Mouse (Mus musculus) kidney, postnatal 0 days (tissue): ENCODE data around the gene Tnip2. TPM values are rescaled to one million over a fixed set of nuclear protein-coding genes. Genes with fewer than 3 reads are reported as not detected.

ENCODE experiments used
- ATAC-seq: fragments of 200-750 bp; cut with Nextera tagmentation; replicated peaks from 2 replicates; pipeline ENCODE4 v1.8.0; 2017; ENCODE audit warnings: low read depth, moderate number of reproducible peaks, moderate TSS enrichment, moderate library complexity; ENCODE audit not compliant: low FRiP score
- DNase-seq: peaks from one replicate; pipeline ENCODE4 v3.0.0-alpha.2; 2016; ENCODE audit warnings: low spot score
- H3K27ac ChIP-seq: fragments of 300-500 bp; sonication (generic); 2 replicates; pipeline ENCODE4 v1.5.1; 2014; ENCODE audit warnings: mild to moderate bottlenecking
- H3K27me3 ChIP-seq: fragments of 300-500 bp; sonication (generic); 2 replicates; pipeline ENCODE4 v1.6.1; 2014; ENCODE audit warnings: low read length, mixed read lengths; ENCODE audit not compliant: insufficient read depth
- H3K36me3 ChIP-seq: fragments of 300-500 bp; sonication (generic); 2 replicates; pipeline ENCODE4 v1.6.1; 2014; ENCODE audit warnings: low read length, mixed read lengths; ENCODE audit not compliant: insufficient read depth
- H3K4me1 ChIP-seq: fragments of 300-500 bp; sonication (generic); replicated peaks from 2 replicates; pipeline ENCODE4 v1.6.1; 2014; ENCODE audit warnings: antibody characterized with exemption, low read length, mixed read lengths; ENCODE audit not compliant: insufficient read depth
- H3K4me2 ChIP-seq: fragments of 300-500 bp; sonication (generic); 2 replicates; pipeline ENCODE4 v1.6.1; 2014; ENCODE audit warnings: mild to moderate bottlenecking, low read length, moderate library complexity, mixed read lengths
- H3K4me3 ChIP-seq: fragments of 300-500 bp; sonication (generic); replicated peaks from 2 replicates; pipeline ENCODE4 v1.5.1; 2014; ENCODE audit warnings: low read depth, low read length
- H3K9ac ChIP-seq: fragments of 300-500 bp; sonication (generic); 2 replicates; pipeline ENCODE4 v1.6.1; 2014; ENCODE audit warnings: low read depth, low read length
- H3K9me3 ChIP-seq: fragments of 300-500 bp; sonication (generic); replicated peaks from 2 replicates; pipeline ENCODE4 v1.6.1; 2016; ENCODE audit warnings: low read length, inconsistent platforms, mixed read lengths
- CTCF ChIP-seq: IDR thresholded peaks from 2 replicates; pipeline ENCODE4 v1.5.1; 2016; ENCODE audit warnings: antibody characterized with exemption, low read depth, mild to moderate bottlenecking, moderate library complexity
- WGBS: fragments of 180-500 bp; shearing (Covaris S2); extraction: QIAGEN DNeasy Blood & Tissue Kit; methylation state at CpG from one replicate; pipeline ENCODE4 v1.1.7; 2014; 5-methylcytosine and 5-hydroxymethylcytosine counted together
- polyA plus RNA-seq: library from polyadenylated mRNA; unstranded; fragments of >200 nt; fragmentation: Nextera tagmentation; extraction: Ambion mirVana; gene quantifications from 2 replicates; pipeline ENCODE4 v1.2.1, GENCODE M21; 2015

Tnip2 gene
- polyA plus RNA-seq, 1 experiment from 2014 or later = 16.5 TPM

DNA sequence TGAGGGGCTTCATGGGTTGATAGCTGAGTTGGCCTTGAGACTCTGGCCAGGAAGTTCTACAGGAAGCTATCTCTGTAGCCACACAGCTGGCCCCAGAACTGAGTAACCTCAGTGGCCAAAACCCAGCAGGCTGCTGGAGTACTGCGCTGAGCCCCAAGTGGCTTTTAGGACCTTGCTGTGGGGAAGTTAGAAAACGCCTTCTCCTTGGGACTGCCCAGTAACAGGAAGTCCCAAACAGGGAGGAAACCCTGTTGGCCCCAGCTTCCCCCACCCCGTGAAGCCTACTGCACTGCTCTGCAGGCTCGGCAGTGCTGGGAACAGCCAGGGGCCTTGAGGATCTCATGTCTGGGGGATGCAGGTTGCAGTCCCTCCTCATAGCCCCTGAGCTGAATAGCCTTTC, 29.3 kb upstream of the Tnip2 start:
- ATAC-seq = no peak
- Histone ChIP-seq H3K36me3 (no peaks in the 10 kb centered on the region), H3K4me1 (no peaks in the 10 kb centered on the region), H3K9me3 (no peaks in the 10 kb centered on the region), H3K4me3 (no peak overlapping the region), H3K27me3 (no peaks in the 10 kb centered on the region), H3K27ac (no peak overlapping the region), H3K4me2 (no peak overlapping the region), H3K9ac (no peak overlapping the region)
- no peak for TF ChIP-seq CTCF
- WGBS = 40% methylated on average over 4 of the region's 4 CpGs
- DNase-seq = no peak

DNA sequence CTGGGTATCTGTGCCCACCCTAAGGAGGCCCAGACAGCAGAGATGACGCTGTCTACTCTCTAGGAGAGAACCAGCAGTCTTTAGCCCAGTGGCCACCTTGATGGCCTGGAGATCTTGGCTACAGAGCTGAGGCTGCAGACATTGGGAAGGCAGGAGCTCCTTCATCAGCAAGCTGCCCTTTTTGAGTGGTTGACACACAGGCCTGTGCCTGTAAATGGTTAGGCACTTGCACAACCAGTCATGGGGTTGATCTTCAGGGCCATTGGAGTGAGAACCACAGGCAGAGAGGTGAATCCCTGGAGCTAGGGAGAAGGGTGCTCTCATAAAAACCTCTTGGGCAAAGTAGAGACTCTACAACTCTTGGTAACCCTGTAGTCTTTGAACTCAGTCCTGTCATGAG, 28.4 kb upstream of the Tnip2 start:
- no peaks in the 10 kb centered on the region for H3K27me3 ChIP-seq
- no peak overlapping the region for H3K4me3 ChIP-seq
- 67% methylated on average over 1 of the region's 1 CpGs for WGBS
- no peak overlapping the region for H3K4me2 ChIP-seq
- no peaks in the 10 kb centered on the region for H3K36me3 ChIP-seq
- no peak for DNase-seq
- TF ChIP-seq CTCF = no peak
- ATAC-seq = no peak
- H3K9ac ChIP-seq = no peak overlapping the region
- H3K9me3 ChIP-seq = no peaks in the 10 kb centered on the region
- no peaks in the 10 kb centered on the region for H3K4me1 ChIP-seq
- no peak overlapping the region for H3K27ac ChIP-seq

DNA sequence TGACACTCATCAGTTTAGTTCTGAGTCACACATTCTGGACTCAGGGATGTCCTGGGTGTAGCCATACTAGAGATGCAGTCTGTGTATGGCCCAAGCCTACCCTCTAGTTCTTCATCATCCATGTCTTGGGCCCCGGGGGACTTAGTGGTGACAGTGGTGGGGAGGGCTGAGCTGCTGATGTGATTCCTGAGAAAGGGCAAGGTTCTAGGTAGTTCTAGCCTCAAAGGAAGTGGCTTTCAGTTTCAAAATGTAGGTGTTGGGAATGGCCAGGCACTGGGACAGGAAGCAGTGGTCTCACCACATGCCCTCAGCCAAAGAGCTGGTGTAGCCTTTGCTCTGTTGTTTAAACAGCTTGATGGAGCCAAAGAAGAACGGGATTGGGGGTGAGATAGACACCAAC, 25.3 kb upstream of the Tnip2 start:
- H3K4me2 ChIP-seq = no peak overlapping the region
- 82% methylated on average over 2 of the region's 2 CpGs for WGBS
- H3K36me3 ChIP-seq = no peaks in the 10 kb centered on the region
- ATAC-seq = no peak
- no peaks in the 10 kb centered on the region for H3K27me3 ChIP-seq
- H3K27ac ChIP-seq = no peak overlapping the region
- no peak for DNase-seq
- no peaks in the 10 kb centered on the region for H3K4me1 ChIP-seq
- no peak overlapping the region for H3K9ac ChIP-seq
- no peak overlapping the region for H3K4me3 ChIP-seq
- TF ChIP-seq CTCF = no peak
- no peaks in the 10 kb centered on the region for H3K9me3 ChIP-seq

DNA sequence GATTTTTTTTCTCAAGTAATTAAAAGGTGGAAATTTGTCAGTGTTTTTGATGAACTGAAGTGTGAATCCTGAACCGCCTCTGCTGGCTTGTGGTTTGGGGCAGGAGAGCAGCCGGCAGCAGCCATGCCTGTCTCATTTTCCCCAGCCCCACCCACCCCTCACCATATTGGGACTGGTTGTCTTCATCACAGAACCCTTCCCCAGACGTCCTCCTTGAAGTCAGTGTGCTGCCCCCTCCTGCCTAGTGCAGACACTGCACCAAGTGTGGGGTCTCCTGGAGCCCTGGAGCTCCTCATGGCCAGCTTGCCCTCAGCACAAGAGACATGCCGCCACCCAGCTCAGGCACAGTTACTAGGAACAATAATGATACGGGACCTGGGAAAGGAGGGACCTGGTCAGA, 24.7 kb upstream of the Tnip2 start:
- Histone ChIP-seq H3K36me3 (no peaks in the 10 kb centered on the region), H3K27ac (no peak overlapping the region), H3K9ac (no peak overlapping the region), H3K27me3 (no peaks in the 10 kb centered on the region), H3K4me1 (no peaks in the 10 kb centered on the region), H3K4me3 (no peak overlapping the region), H3K9me3 (no peaks in the 10 kb centered on the region), H3K4me2 (no peak overlapping the region)
- 0 out of 2 replicates have a peak, but pooled peaks have one; percentile 49 for ATAC-seq
- peak; percentile 58 for DNase-seq
- peak; percentile 53 for TF ChIP-seq CTCF
- WGBS = 33% methylated on average over 5 of the region's 5 CpGs

DNA sequence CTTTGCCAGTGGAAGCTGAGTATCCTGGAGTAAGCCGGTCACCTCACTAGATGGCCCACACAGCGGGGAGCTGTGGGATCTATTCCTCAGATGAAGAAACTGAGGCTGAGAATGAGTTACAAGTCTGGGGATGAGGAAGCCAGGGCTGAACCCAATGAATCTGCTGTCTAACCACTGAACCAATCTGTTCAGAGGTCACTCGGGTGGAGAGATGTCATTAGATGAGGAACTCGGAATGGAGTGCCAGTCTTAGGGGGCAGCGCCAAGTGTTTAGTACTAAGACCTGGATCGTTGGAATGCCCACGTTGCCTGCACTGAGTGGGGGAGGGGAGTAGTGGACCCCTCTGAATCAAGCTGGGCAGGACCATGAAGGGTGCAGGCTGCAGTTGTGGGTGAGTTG, 24.3 kb upstream of the Tnip2 start:
- H3K4me3 ChIP-seq = no peak overlapping the region
- 62% methylated on average over 7 of the region's 7 CpGs for WGBS
- H3K4me1 ChIP-seq = no peaks in the 10 kb centered on the region
- H3K4me2 ChIP-seq = no peak overlapping the region
- ATAC-seq (0 out of 2 replicates have a peak, but pooled peaks have one; percentile 19), DNase-seq (no peak)
- H3K27me3 ChIP-seq = no peaks in the 10 kb centered on the region
- H3K9ac ChIP-seq = no peak overlapping the region
- H3K9me3 ChIP-seq = no peaks in the 10 kb centered on the region
- H3K27ac ChIP-seq = no peak overlapping the region
- no peaks in the 10 kb centered on the region for H3K36me3 ChIP-seq
- TF ChIP-seq CTCF = no peak

DNA sequence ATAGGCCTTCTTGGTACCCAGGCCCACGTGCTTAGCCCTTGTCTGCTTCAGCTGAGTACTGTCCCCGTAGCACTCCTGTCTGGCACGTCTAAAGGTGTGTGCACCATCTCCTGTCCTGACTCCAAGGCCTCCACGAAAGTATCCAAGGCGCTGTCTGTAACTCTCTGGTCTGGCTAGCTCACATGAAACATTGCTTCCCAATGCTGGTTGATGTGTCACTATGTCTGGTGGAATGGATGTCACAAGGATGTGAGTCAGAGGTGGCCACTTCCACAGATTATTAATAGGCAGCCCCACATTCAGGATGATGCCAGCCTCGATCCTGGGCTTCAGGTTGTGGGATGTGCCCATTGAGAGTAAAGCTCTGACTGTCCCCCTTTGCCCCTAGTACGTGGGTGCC, 22.0 kb upstream of the Tnip2 start:
- H3K9ac ChIP-seq = no peak overlapping the region
- 79% methylated on average over 7 of the region's 7 CpGs for WGBS
- ATAC-seq (no peak), DNase-seq (no peak)
- no peak for TF ChIP-seq CTCF
- no peaks in the 10 kb centered on the region for H3K9me3 ChIP-seq
- no peaks in the 10 kb centered on the region for H3K27me3 ChIP-seq
- no peaks in the 10 kb centered on the region for H3K36me3 ChIP-seq
- no peak overlapping the region for H3K4me3 ChIP-seq
- no peak overlapping the region for H3K4me2 ChIP-seq
- no peak overlapping the region for H3K27ac ChIP-seq
- 0 out of 2 replicates have a peak, but pooled peaks cover 3% of the 10 kb centered on the region for H3K4me1 ChIP-seq
